Mouse (Mus musculus) cerebellum, adult 8-10 months (tissue): ENCODE measurements around the gene Proser2.
A peak's percentile ranks its signal among the peaks of the same experiment; 100 is the strongest.

Experiments
- DNase-seq: peaks from one replicate; pipeline ENCODE4 v3.0.0; 2022

The Proser2 gene

GRCm38 (mm10) chr2:6129555-6130355 lies at the start of gene Proser2:
Proser2 (minus strand) TSS chr2:6130211.
- DNase-seq: peak; percentile 52

- DNase-seq: no peak
These were observed 49.7 kb upstream of the Proser2 start for GRCm38 (mm10) chr2:6179749-6180117.

- DNase-seq: no peak
These were observed 49.1 kb upstream of the Proser2 start for GRCm38 (mm10) chr2:6178901-6179748.

GRCm38 (mm10) chr2:6173013-6173412 lies 43.0 kb upstream of the Proser2 start:
- DNase-seq: no peak

GRCm38 (mm10) chr2:6168560-6168959 lies 38.5 kb upstream of the Proser2 start:
- no peak for DNase-seq

GRCm38 (mm10) chr2:6167843-6168558 lies 38.0 kb upstream of the Proser2 start:
- peak; percentile 75 for DNase-seq

GRCm38 (mm10) chr2:6165771-6166170 lies 35.8 kb upstream of the Proser2 start:
- DNase-seq: no peak

- DNase-seq: no peak
These were observed 34.7 kb upstream of the Proser2 start for GRCm38 (mm10) chr2:6164606-6165290.

- DNase-seq: no peak
These were observed 32.5 kb upstream of the Proser2 start for GRCm38 (mm10) chr2:6162366-6163040.

- no peak for DNase-seq
These were observed 29.7 kb upstream of the Proser2 start for GRCm38 (mm10) chr2:6159735-6160134.

GRCm38 (mm10) chr2:6159219-6159618 lies 29.2 kb upstream of the Proser2 start:
- DNase-seq: no peak

- DNase-seq: no peak
These were observed 27.6 kb upstream of the Proser2 start for GRCm38 (mm10) chr2:6157635-6158034.

GRCm38 (mm10) chr2:6157208-6157607 lies 27.2 kb upstream of the Proser2 start:
- DNase-seq: no peak

- no peak for DNase-seq
These were observed 19.8 kb upstream of the Proser2 start for GRCm38 (mm10) chr2:6149801-6150200.

GRCm38 (mm10) chr2:6146901-6147300 lies 16.9 kb upstream of the Proser2 start:
- DNase-seq: no peak

GRCm38 (mm10) chr2:6146257-6146656 lies 16.2 kb upstream of the Proser2 start:
- no peak for DNase-seq

GRCm38 (mm10) chr2:6145611-6146010 lies 15.6 kb upstream of the Proser2 start:
- no peak for DNase-seq

- no peak for DNase-seq
These were observed 13.1 kb upstream of the Proser2 start for GRCm38 (mm10) chr2:6142915-6143654.

- DNase-seq: no peak
These were observed 10.7 kb upstream of the Proser2 start for GRCm38 (mm10) chr2:6140572-6141161.

- no peak for DNase-seq
These were observed 3.9 kb upstream of the Proser2 start for GRCm38 (mm10) chr2:6133871-6134270.

GRCm38 (mm10) chr2:6128881-6129280 lies 1.1 kb downstream of the Proser2 start:
- DNase-seq: no peak
